Mouse (Mus musculus): ENCODE results near the gene Kdelc2.

DNA sequence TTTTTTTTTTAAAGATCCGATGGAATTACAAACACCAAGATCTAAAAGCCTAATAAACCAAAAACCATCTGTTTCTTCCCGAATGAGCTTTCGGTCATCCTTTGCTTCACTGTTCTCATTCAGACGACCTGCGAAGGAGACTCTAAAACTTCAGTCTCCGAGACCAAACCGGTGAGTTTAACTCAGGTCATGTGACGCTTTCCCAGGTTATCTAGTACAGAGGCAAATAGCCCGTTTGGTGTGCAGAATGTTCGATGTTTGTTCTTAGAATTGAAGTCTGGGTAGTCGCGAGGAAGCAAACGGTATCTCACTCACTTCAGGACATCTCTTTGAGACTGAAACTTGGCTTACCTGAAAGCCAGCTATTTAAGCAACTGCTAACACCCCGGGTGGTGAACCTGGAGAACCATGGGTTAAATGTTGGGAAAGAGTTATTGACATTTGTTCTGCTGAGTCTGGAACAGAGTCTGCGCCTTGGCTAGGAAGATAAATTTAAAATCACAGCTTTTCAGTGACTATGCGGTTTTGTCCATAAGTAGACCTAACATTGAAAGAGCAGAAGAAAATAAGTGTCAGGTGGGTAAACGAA, 43.4 kb upstream of the Kdelc2 start:
- TF ChIP-seq CTCF (conservative IDR thresholded peaks at IDR 0.05 in 1 of 2, IDR thresholded peaks at IDR 0.05 in 1 of 2; ENCODE audit: low read depth in 2 of 2, low read length in 2 of 2) (no peak), ZC3H11A (IDR thresholded peaks at IDR 0.05; ENCODE audit: low read depth, low read length) (no peak), MAFK (IDR thresholded peaks at IDR 0.05; ENCODE audit: insufficient replicate concordance, low read length) (no peak), MYC (IDR thresholded peaks at IDR 0.05; ENCODE audit: low read depth, low read length) (no peak), EP300 (IDR thresholded peaks at IDR 0.05; ENCODE audit: low read length) (no peak), POLR2A (IDR thresholded peaks at IDR 0.05; ENCODE audit: low read depth, low read length) (no peak), MAX (IDR thresholded peaks at IDR 0.05; ENCODE audit: low read length) (no peak), ZNF384 (IDR thresholded peaks at IDR 0.05; ENCODE audit: low read depth, low read length) (no peak), ZMIZ1 (IDR thresholded peaks at IDR 0.05; ENCODE audit: low read depth, low read length) (no peak), USF1 (IDR thresholded peaks at IDR 0.05; ENCODE audit: low read depth, low read length) (no peak), UBTF (IDR thresholded peaks at IDR 0.05; ENCODE audit: low read depth, low read length) (no peak), NELFE (IDR thresholded peaks at IDR 0.05; ENCODE audit: low read depth, low read length) (no peak), CHD2 (IDR thresholded peaks at IDR 0.05; ENCODE audit: low read length) (no peak), MAZ (IDR thresholded peaks at IDR 0.05; ENCODE audit: low read depth, low read length) (no peak)
